Mouse (Mus musculus): ENCODE results near the gene Crybb2.

The Crybb2 gene

GRCm38 (mm10) chr5:113090750-113091149 lies 20.8 kb upstream of the Crybb2 start:
- no peak for DNase-seq (ENCODE audit: low read depth)

- no peak for DNase-seq (ENCODE audit: low read depth)
Observed at GRCm38 (mm10) chr5:113090077-113090690, 20.3 kb upstream of the Crybb2 start.

- DNase-seq (ENCODE audit: low read depth) = no peak
Observed at GRCm38 (mm10) chr5:113087465-113087864, 17.5 kb upstream of the Crybb2 start.

GRCm38 (mm10) chr5:113086990-113087389 lies 17.1 kb upstream of the Crybb2 start:
- no peak for DNase-seq (ENCODE audit: low read depth)

GRCm38 (mm10) chr5:113086439-113086838 lies 16.5 kb upstream of the Crybb2 start:
- no peak for DNase-seq (ENCODE audit: low read depth)

GRCm38 (mm10) chr5:113085931-113086330 lies 16.0 kb upstream of the Crybb2 start:
- no peak for DNase-seq (ENCODE audit: low read depth)

GRCm38 (mm10) chr5:113084309-113084708 lies 14.4 kb upstream of the Crybb2 start:
- peak; percentile 43 for DNase-seq (ENCODE audit: low read depth)

GRCm38 (mm10) chr5:113082356-113083168 lies 12.6 kb upstream of the Crybb2 start:
- no peak for DNase-seq (ENCODE audit: low read depth)

- no peak for DNase-seq (ENCODE audit: low read depth)
Observed at GRCm38 (mm10) chr5:113081439-113081838, 11.5 kb upstream of the Crybb2 start, which contains the start of gene Crybb3. Gene Crybb3, minus strand, starts transcription at chr5:113081584.

- DNase-seq (ENCODE audit: low read depth) = no peak
Observed at GRCm38 (mm10) chr5:113081020-113081419, 11.1 kb upstream of the Crybb2 start.

- DNase-seq (ENCODE audit: low read depth) = no peak
Observed at GRCm38 (mm10) chr5:113079783-113080182, 9.9 kb upstream of the Crybb2 start.

- DNase-seq (ENCODE audit: low read depth) = peak; percentile 36
Observed at GRCm38 (mm10) chr5:113078686-113079085, 8.8 kb upstream of the Crybb2 start.

- peak; percentile 52 for DNase-seq (ENCODE audit: low read depth)
Observed at GRCm38 (mm10) chr5:113054308-113054707, 15.6 kb downstream of the Crybb2 start.

GRCm38 (mm10) chr5:113050581-113051185 lies 19.2 kb downstream of the Crybb2 start:
- DNase-seq (ENCODE audit: low read depth) = no peak

GRCm38 (mm10) chr5:113049876-113050275 lies 20.0 kb downstream of the Crybb2 start:
- DNase-seq (ENCODE audit: low read depth) = no peak

GRCm38 (mm10) chr5:113045511-113046273 lies 24.2 kb downstream of the Crybb2 start:
- DNase-seq (ENCODE audit: low read depth) = no peak

- DNase-seq (ENCODE audit: low read depth) = no peak
Observed at GRCm38 (mm10) chr5:113043531-113043930, 26.4 kb downstream of the Crybb2 start.

GRCm38 (mm10) chr5:113041567-113042071 lies 28.3 kb downstream of the Crybb2 start:
- DNase-seq (ENCODE audit: low read depth) = no peak

- DNase-seq (ENCODE audit: low read depth) = no peak
Observed at GRCm38 (mm10) chr5:113040776-113041175, 29.1 kb downstream of the Crybb2 start.

- DNase-seq (ENCODE audit: low read depth) = no peak
Observed at GRCm38 (mm10) chr5:113038601-113039000, 31.3 kb downstream of the Crybb2 start.

- DNase-seq (ENCODE audit: low read depth) = peak; percentile 42
Observed at GRCm38 (mm10) chr5:113035094-113036047, 34.5 kb downstream of the Crybb2 start.

Data from 416B (cell line).